Mouse (Mus musculus) stomach, postnatal 0 days (tissue): ENCODE measurements at regions not wholly inside any gene's neighbourhood (a gene's known extent, or its start where the extent isn't known, plus 50 kb on each side); places are given as distances from the start of the nearest gene placed in this dataset.

Experiments
- ATAC-seq: fragments of 200-750 bp; cut with Nextera tagmentation; 2 replicates; pipeline ENCODE4 v1.8.0; 2017; ENCODE audit not compliant: low FRiP score, low TSS enrichment
- DNase-seq: peaks from one replicate; pipeline ENCODE4 v3.0.0-alpha.2; 2016; ENCODE audit warnings: low spot score
- H3K27ac ChIP-seq: fragments of 300-500 bp; sonication (generic); replicated peaks from 2 replicates; pipeline ENCODE4 v1.5.1; 2014; ENCODE audit warnings: mild to moderate bottlenecking, control low read depth
- H3K27me3 ChIP-seq: fragments of 300-500 bp; sonication (generic); 2 replicates; pipeline ENCODE4 v1.6.1; 2014; ENCODE audit warnings: low read length; ENCODE audit not compliant: control insufficient read depth, insufficient read depth
- H3K36me3 ChIP-seq: fragments of 300-500 bp; sonication (generic); 2 replicates; pipeline ENCODE4 v1.6.1; 2014; ENCODE audit warnings: low read length, mixed read lengths; ENCODE audit not compliant: control insufficient read depth, insufficient read depth
- H3K4me1 ChIP-seq: fragments of 300-500 bp; sonication (generic); replicated peaks from 2 replicates; pipeline ENCODE4 v1.6.1; 2014; ENCODE audit warnings: antibody characterized with exemption; ENCODE audit not compliant: control insufficient read depth, insufficient read depth
- H3K4me2 ChIP-seq: fragments of 300-500 bp; sonication (generic); replicated peaks from 2 replicates; pipeline ENCODE4 v1.6.1; 2014; ENCODE audit warnings: low read depth, mild to moderate bottlenecking, control low read depth, moderate library complexity
- H3K4me3 ChIP-seq: fragments of 300-500 bp; sonication (generic); 2 replicates; pipeline ENCODE4 v1.5.1; 2014; ENCODE audit warnings: low read depth, low read length, control low read depth
- H3K9ac ChIP-seq: fragments of 300-500 bp; sonication (generic); 2 replicates; pipeline ENCODE4 v1.6.1; 2014; ENCODE audit warnings: mild to moderate bottlenecking, low read length, control low read depth, mixed read lengths
- H3K9me3 ChIP-seq: fragments of 300-500 bp; sonication (generic); 2 replicates; pipeline ENCODE4 v1.6.1; 2016; ENCODE audit warnings: low read length; ENCODE audit not compliant: control insufficient read depth
- CTCF ChIP-seq: IDR thresholded peaks from 2 replicates; pipeline ENCODE4 v1.5.1; 2016; ENCODE audit warnings: antibody characterized with exemption, low read depth, mild to moderate bottlenecking, moderate library complexity
- EP300 ChIP-seq: optimal IDR thresholded peaks from 2 replicates; pipeline ENCODE3; 2016; ENCODE audit warnings: antibody characterized with exemption
- WGBS: fragments of 180-500 bp; shearing (Covaris S2); extraction: QIAGEN DNeasy Blood & Tissue Kit; methylation state at CpG from one replicate; pipeline ENCODE4 v1.1.7; 2014; 5-methylcytosine and 5-hydroxymethylcytosine counted together

- WGBS: 46% methylated on average over 10 of the region's 10 CpGs
- Histone ChIP-seq H3K4me3 (no peak overlapping the region), H3K9me3 (no peaks in the 10 kb centered on the region), H3K27me3 (no peaks in the 10 kb centered on the region), H3K4me1 (no peaks in the 10 kb centered on the region), H3K36me3 (no peaks in the 10 kb centered on the region), H3K4me2 (no peak overlapping the region), H3K9ac (no peak overlapping the region), H3K27ac (no peak overlapping the region)
- TF ChIP-seq EP300 (no peak), CTCF (no peak)
- no peak for ATAC-seq
- no peak for DNase-seq
These were observed 139.8 kb downstream of the Opa1 start for GRCm38 (mm10) chr16:29718965-29719364.

GRCm38 (mm10) chr16:29719571-29720451 is 140.7 kb downstream of the Opa1 start:
- 76% methylated on average over 23 of the region's 23 CpGs for WGBS
- no peak for ATAC-seq

GRCm38 (mm10) chr16:29725153-29725552 is 146.0 kb downstream of the Opa1 start:
- H3K4me2 ChIP-seq: no peak overlapping the region
- no peak for DNase-seq
- no peaks in the 10 kb centered on the region for H3K27me3 ChIP-seq
- 79% methylated on average over 5 of the region's 5 CpGs for WGBS
- H3K4me3 ChIP-seq: no peak overlapping the region
- H3K9ac ChIP-seq: no peak overlapping the region
- H3K4me1 ChIP-seq: no peaks in the 10 kb centered on the region
- no peaks in the 10 kb centered on the region for H3K36me3 ChIP-seq
- H3K9me3 ChIP-seq: no peaks in the 10 kb centered on the region
- ATAC-seq: no peak
- no peak for TF ChIP-seq EP300
- TF ChIP-seq CTCF: no peak
- H3K27ac ChIP-seq: no peak overlapping the region

More at GRCm38 (mm10) chr16:29719571-29720451, 140.7 kb downstream of the Opa1 start:
- Histone ChIP-seq H3K9me3 (no peaks in the 10 kb centered on the region), H3K4me2 (no peak overlapping the region), H3K9ac (no peak overlapping the region), H3K4me3 (no peak overlapping the region), H3K4me1 (no peaks in the 10 kb centered on the region), H3K36me3 (no peaks in the 10 kb centered on the region), H3K27ac (no peak overlapping the region), H3K27me3 (no peaks in the 10 kb centered on the region)
- TF ChIP-seq CTCF (no peak), EP300 (no peak)
- no peak for DNase-seq

- Histone ChIP-seq H3K27me3 (no peaks in the 10 kb centered on the region), H3K9me3 (no peaks in the 10 kb centered on the region), H3K4me3 (no peak overlapping the region), H3K4me1 (no peaks in the 10 kb centered on the region), H3K4me2 (no peak overlapping the region), H3K27ac (no peak overlapping the region), H3K36me3 (no peaks in the 10 kb centered on the region), H3K9ac (no peak overlapping the region)
- DNase-seq: no peak
- TF ChIP-seq CTCF: no peak
- no peak for TF ChIP-seq EP300
- WGBS: 85% methylated on average over 4 of the region's 4 CpGs
- no peak for ATAC-seq
These were observed 146.4 kb downstream of the Opa1 start for GRCm38 (mm10) chr16:29725563-29725962.

GRCm38 (mm10) chr16:29727397-29727796 is 148.3 kb downstream of the Opa1 start:
- DNase-seq (no peak), ATAC-seq (no peak)
- H3K27me3 ChIP-seq: no peaks in the 10 kb centered on the region
- no peak overlapping the region for H3K4me2 ChIP-seq
- 90% methylated on average over 7 of the region's 7 CpGs for WGBS
- no peaks in the 10 kb centered on the region for H3K9me3 ChIP-seq
- no peaks in the 10 kb centered on the region for H3K4me1 ChIP-seq
- H3K9ac ChIP-seq: no peak overlapping the region
- no peak overlapping the region for H3K27ac ChIP-seq
- TF ChIP-seq CTCF (no peak), EP300 (no peak)
- H3K4me3 ChIP-seq: no peak overlapping the region
- H3K36me3 ChIP-seq: no peaks in the 10 kb centered on the region

- peak; percentile 55; the same call in 1 of the 2 replicates for ATAC-seq
- 22% methylated on average over 10 of the region's 10 CpGs for WGBS
- H3K27me3 ChIP-seq: no peaks in the 10 kb centered on the region
- no peak overlapping the region for H3K4me2 ChIP-seq
- TF ChIP-seq EP300: no peak
- TF ChIP-seq CTCF: peak; percentile 94
- no peak overlapping the region for H3K27ac ChIP-seq
- peak; percentile 82 for DNase-seq
- no peak overlapping the region for H3K9ac ChIP-seq
- H3K9me3 ChIP-seq: no peaks in the 10 kb centered on the region
- no peak overlapping the region for H3K4me3 ChIP-seq
- no peaks in the 10 kb centered on the region for H3K36me3 ChIP-seq
- H3K4me1 ChIP-seq: no peaks in the 10 kb centered on the region
These were observed 149.8 kb downstream of the Opa1 start for GRCm38 (mm10) chr16:29728769-29729481.
